Mouse (Mus musculus) forebrain, postnatal 0 days (tissue): ENCODE measurements around the gene Evc. TPM values are rescaled to one million over a fixed set of nuclear protein-coding genes. Genes with fewer than 3 reads are reported as not detected.
A peak's percentile ranks its signal among the peaks of the same experiment; 100 is the strongest.

Source experiments
- ATAC-seq: fragments of 200-750 bp; cut with Nextera tagmentation; 2 replicates; pipeline ENCODE4 v1.8.0; 2017; ENCODE audit warnings: mild to moderate bottlenecking, moderate library complexity
- DNase-seq: peaks from one replicate; pipeline ENCODE4 v3.0.0-alpha.2; 2015
- H3K27ac ChIP-seq: fragments of 300-500 bp; sonication (generic); 2 replicates; pipeline ENCODE4 v1.5.1; 2014; ENCODE audit warnings: low read depth, mild to moderate bottlenecking, antibody characterized with exemption, low read length, moderate library complexity, mixed read lengths
- H3K27me3 ChIP-seq: fragments of 300-500 bp; sonication (generic); 2 replicates; pipeline ENCODE4 v1.6.1; 2014; ENCODE audit warnings: mild to moderate bottlenecking, low read length, mixed read lengths; ENCODE audit not compliant: insufficient read depth
- H3K36me3 ChIP-seq: fragments of 300-500 bp; sonication (generic); 2 replicates; pipeline ENCODE4 v1.6.1; 2014; ENCODE audit warnings: mild to moderate bottlenecking, moderate library complexity; ENCODE audit not compliant: insufficient read depth
- H3K4me1 ChIP-seq: fragments of 300-500 bp; sonication (generic); 2 replicates; pipeline ENCODE4 v1.6.1; 2014; ENCODE audit warnings: antibody characterized with exemption; ENCODE audit not compliant: insufficient read depth
- H3K4me2 ChIP-seq: fragments of 300-500 bp; sonication (generic); 2 replicates; pipeline ENCODE4 v1.6.1; 2014; ENCODE audit warnings: low read depth, mild to moderate bottlenecking, moderate library complexity
- H3K4me3 ChIP-seq: fragments of 300-500 bp; sonication (generic); 2 replicates; pipeline ENCODE4 v1.5.1; 2014; ENCODE audit warnings: low read depth, low read length, mixed read lengths
- H3K9ac ChIP-seq: fragments of 300-500 bp; sonication (generic); 2 replicates; pipeline ENCODE4 v1.6.1; 2014; ENCODE audit warnings: mild to moderate bottlenecking
- H3K9me3 ChIP-seq: fragments of 300-500 bp; sonication (generic); 2 replicates; pipeline ENCODE4 v1.6.1; 2016; ENCODE audit warnings: low read length
- CTCF ChIP-seq: sonication (generic); IDR thresholded peaks from 2 replicates; pipeline ENCODE4 v1.5.1; 2016; ENCODE audit warnings: antibody characterized with exemption, control low read depth, low read depth
- WGBS: fragments of 180-500 bp; shearing (Covaris S2); extraction: QIAGEN DNeasy Blood & Tissue Kit; methylation state at CpG from one replicate; pipeline ENCODE4 v1.1.7; 2014; 5-methylcytosine and 5-hydroxymethylcytosine counted together
- polyA plus RNA-seq: library from polyadenylated mRNA; unstranded; fragments of >200 nt; fragmentation: Nextera tagmentation; extraction: Ambion mirVana; gene quantifications from 2 replicates; pipeline ENCODE4 v1.2.1, GENCODE M21; 2015
- total RNA-seq: library from RNA; depleted of rRNA; stranded (reverse); fragments of >200 nt; gene quantifications from 2 replicates; pipeline ENCODE4 v1.2.3, GENCODE M21; 2014

Gene Evc
- total and polyA plus RNA-seq, 2 experiments from 2014 or later = 2.4 to 9.9 TPM

DNA sequence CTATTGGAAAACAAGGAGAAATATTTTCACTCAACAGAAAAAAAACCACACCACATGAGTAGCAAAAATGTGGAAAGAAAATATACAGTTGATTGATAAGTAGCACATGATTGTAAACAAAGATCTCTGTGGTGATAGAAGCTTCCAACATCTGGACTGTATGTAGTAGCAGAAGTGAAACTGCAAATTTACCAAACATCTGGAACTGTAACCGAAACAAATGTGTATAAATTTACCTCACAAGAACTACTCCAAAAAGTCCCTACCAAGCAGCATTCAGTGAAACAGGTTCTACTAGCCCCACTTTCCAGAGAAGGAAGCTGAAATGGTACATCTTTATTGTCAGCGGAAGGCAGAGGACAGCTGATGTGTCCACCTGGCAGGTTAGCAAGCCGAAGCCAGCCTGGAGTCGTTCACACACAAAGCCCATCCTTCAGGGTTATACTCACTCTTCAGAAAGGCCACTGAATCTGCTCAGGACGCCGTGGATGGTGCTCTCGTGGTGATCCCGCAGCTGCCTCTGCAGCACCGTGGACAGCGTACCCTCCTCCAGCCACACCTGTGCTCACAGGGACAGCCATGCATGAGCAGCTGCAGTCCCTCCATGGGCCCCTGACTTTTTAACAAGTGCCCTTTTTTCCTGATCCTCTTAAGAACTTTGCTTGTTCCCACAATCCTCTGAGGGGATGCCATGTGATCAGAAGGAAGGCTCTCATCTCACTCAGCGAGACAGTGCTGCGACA, 23.5 kb downstream of the Evc start:
- H3K9me3 ChIP-seq = peaks cover 16% of the 10 kb centered on the region; the same call in 1 of the 2 replicates
- WGBS = 92% methylated on average over 12 of the region's 12 CpGs
- no peak for TF ChIP-seq CTCF
- H3K4me2 ChIP-seq = no peak overlapping the region
- no peaks in the 10 kb centered on the region for H3K4me1 ChIP-seq
- no peaks in the 10 kb centered on the region for H3K27me3 ChIP-seq
- no peak overlapping the region for H3K9ac ChIP-seq
- no peak overlapping the region for H3K4me3 ChIP-seq
- H3K27ac ChIP-seq = no peak overlapping the region
- DNase-seq (no peak), ATAC-seq (no peak)
- no peaks in the 10 kb centered on the region for H3K36me3 ChIP-seq

DNA sequence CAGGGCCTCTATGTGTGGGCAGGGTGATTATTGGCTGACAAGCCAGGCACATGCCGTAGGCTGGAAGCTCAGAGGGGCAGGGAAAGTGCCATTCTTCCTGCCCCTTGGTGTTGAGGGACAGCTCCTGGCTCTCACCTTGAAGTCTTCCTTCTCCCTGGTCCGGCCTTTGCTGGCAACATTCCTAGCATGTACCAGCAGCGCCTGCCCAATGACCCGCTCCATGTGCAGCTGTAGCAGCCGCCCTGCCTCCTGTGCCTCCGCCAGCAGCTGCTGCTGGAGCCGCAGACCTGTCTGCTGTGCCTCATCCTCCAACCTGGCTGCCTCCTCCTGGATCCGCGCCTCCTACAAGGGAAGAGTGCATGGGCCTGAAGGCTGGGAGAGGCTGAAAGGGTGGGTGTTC, 26.7 kb downstream of the Evc start:
- ATAC-seq (no peak), DNase-seq (no peak)
- H3K27ac ChIP-seq = no peak overlapping the region
- no peak overlapping the region for H3K4me2 ChIP-seq
- H3K4me1 ChIP-seq = no peaks in the 10 kb centered on the region
- peaks cover 6% of the 10 kb centered on the region; the same call in 1 of the 2 replicates for H3K9me3 ChIP-seq
- no peak overlapping the region for H3K9ac ChIP-seq
- H3K4me3 ChIP-seq = no peak overlapping the region
- 91% methylated on average over 9 of the region's 9 CpGs for WGBS
- H3K27me3 ChIP-seq = no peaks in the 10 kb centered on the region
- no peak for TF ChIP-seq CTCF
- H3K36me3 ChIP-seq = no peaks in the 10 kb centered on the region

DNA sequence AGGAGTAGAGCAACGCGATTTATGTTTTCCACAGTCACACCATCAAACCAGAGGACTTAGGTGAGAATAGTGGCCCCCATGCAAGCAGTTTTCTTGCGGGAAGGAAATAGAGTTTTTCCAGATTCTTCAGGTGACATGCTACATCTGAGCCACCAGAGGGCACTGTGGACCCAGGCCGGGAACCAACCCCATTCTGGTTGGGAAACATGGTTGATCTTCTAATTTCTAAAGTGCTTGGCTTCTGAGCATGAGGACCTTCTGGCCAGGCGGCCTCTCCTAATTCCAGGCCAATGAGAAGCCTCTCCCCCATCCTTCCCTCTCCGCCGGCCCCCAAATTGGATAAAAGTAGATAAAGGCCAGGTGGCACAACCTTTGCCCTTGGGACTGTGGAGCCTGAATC, 38.3 kb downstream of the Evc start:
- 25% methylated on average over 7 of the region's 7 CpGs for WGBS
- peak; percentile 77 for DNase-seq

DNA sequence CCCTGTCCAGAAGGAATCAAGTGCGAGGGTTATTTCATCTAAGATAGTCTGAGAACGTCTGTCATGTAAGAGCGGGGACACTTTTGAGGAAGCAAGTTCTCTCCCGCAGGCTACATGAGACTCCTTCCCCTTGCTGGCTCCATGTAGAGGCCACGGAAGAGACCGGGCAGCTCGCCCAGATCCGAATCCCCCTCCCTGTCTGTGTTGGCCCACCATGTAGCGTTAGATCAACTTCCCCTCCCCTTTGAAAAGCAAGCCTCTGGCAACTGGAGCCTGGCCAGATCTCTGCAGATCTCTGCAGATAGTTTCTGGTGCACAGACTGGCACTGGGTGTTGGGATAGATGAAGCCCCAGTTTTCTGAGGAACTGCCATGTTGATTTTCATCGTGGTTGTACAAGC, 40.0 kb downstream of the Evc start:
- peak; percentile 76 for DNase-seq
- Histone ChIP-seq H3K27ac (no peak overlapping the region), H3K36me3 (peaks cover 14% of the 10 kb centered on the region), H3K9me3 (no peaks in the 10 kb centered on the region), H3K4me1 (no peaks in the 10 kb centered on the region), H3K27me3 (no peaks in the 10 kb centered on the region), H3K4me3 (no peak overlapping the region), H3K9ac (no peak overlapping the region), H3K4me2 (no peak overlapping the region)
- TF ChIP-seq CTCF = no peak
- ATAC-seq = peak; percentile 70
- 43% methylated on average over 10 of the region's 10 CpGs for WGBS

More for the DNA sequence above, 38.3 kb downstream of the Evc start:
- Histone ChIP-seq H3K9me3 (no peaks in the 10 kb centered on the region), H3K4me1 (no peaks in the 10 kb centered on the region), H3K4me3 (no peak overlapping the region), H3K27ac (no peak overlapping the region), H3K9ac (no peak overlapping the region), H3K27me3 (no peaks in the 10 kb centered on the region), H3K36me3 (no peaks in the 10 kb centered on the region), H3K4me2 (no peak overlapping the region)
- peak; percentile 14; the same call in 1 of the 2 replicates for ATAC-seq
- peak; percentile 93 for TF ChIP-seq CTCF

DNA sequence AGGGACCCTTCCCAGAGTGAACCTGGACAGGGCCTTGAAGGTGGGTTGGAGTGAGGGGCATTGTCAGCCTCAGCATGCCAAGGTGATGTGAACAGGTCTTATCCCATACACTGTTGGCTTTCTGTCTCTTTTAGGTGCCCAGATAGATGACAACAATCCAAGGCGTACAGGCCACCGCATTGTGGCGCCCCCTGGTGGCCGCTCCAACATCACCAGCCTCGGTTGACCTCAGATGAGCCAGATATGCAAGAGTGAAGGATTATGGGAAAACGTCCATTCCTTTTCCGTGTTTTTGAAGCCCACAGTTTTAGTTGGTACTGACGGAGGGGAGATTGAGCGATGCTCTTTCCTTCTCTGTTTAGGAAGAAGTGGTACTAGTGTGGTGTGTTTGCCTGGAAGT, 45.7 kb downstream of the Evc start:
- no peak overlapping the region for H3K27ac ChIP-seq
- no peak overlapping the region for H3K4me3 ChIP-seq
- TF ChIP-seq CTCF = peak; percentile 82
- H3K27me3 ChIP-seq = no peaks in the 10 kb centered on the region
- H3K36me3 ChIP-seq = peaks cover 69% of the 10 kb centered on the region
- no peaks in the 10 kb centered on the region for H3K9me3 ChIP-seq
- WGBS = 70% methylated on average over 9 of the region's 9 CpGs
- no peak for ATAC-seq
- H3K4me2 ChIP-seq = no peak overlapping the region
- peak; percentile 50 for DNase-seq
- no peak overlapping the region for H3K9ac ChIP-seq
- H3K4me1 ChIP-seq = no peaks in the 10 kb centered on the region

DNA sequence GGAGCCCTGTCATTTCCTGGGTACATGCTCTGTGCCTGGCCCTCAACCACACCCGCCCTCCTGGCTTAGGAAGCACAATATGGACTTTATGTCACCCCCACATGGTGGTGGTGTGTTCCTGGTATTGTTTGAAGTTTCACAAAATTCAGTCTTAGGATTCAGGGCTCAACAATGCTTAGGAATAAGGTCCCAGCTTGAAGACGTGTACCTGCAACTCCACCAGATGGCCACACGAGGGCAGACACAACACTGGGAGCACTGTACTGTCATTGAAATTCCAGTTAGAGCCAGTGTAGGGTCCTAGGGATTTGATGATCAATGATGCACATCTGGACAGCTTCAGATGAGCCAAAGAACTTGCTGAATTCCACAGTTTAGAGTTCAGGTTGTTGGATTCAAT, 47.5 kb downstream of the Evc start:
- TF ChIP-seq CTCF = peak; percentile 91
- Histone ChIP-seq H3K4me3 (no peak overlapping the region), H3K27me3 (no peaks in the 10 kb centered on the region), H3K4me1 (no peaks in the 10 kb centered on the region), H3K9ac (no peak overlapping the region), H3K27ac (peak overlapping the region; percentile 29; the same call in 1 of the 2 replicates), H3K4me2 (no peak overlapping the region), H3K9me3 (no peaks in the 10 kb centered on the region), H3K36me3 (peaks cover 84% of the 10 kb centered on the region)
- WGBS = 19% methylated on average over 3 of the region's 3 CpGs
- ATAC-seq = peak; percentile 65
- peak; percentile 80 for DNase-seq

DNA sequence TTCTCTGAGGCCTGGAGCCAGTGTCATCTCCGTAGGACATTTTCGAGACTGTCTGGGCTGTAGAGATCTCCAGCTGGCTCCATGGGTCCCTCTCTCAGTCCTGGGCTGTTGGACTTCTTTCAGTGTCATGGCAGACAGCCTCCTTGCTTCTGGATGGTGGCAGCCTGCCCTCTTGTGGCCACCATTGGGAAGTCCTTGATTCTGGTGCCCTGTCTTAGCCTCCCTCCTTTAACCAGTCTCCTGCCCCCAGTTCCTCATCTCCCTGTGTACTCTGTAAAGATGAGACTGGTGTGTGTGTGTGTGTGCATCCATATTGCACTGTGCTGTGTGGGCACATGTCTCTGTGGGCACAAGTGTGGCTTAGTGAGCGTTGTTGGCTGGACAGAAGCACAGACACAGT, 48.3 kb downstream of the Evc start:
- Histone ChIP-seq H3K27me3 (no peaks in the 10 kb centered on the region), H3K4me2 (no peak overlapping the region), H3K9me3 (no peaks in the 10 kb centered on the region), H3K27ac (no peak overlapping the region), H3K4me1 (no peaks in the 10 kb centered on the region), H3K9ac (no peak overlapping the region), H3K4me3 (no peak overlapping the region), H3K36me3 (peaks cover 93% of the 10 kb centered on the region)
- peak; percentile 72 for DNase-seq
- peak; percentile 87 for TF ChIP-seq CTCF
- WGBS = 69% methylated on average over 3 of the region's 3 CpGs
- ATAC-seq = peak; percentile 59
